8 mouse cellular contexts compared by ENCODE assay signal in genomic region chr2:130449021-130449793, GRCm38 (mm10). TPM values are rescaled to one million over a fixed set of nuclear protein-coding genes. Genes with fewer than 3 reads are reported as not detected.
DNase-seq lines count a peak whose midpoint lies in the region; ATAC-seq lines count a peak whose summit lies in the region.

No protein-coding gene starts in this region.

- peaks cover 12% of the 10 kb centered on the region for H3K36me3 ChIP-seq in megakaryocyte, embryonic 14.5 days (replicated peaks; ENCODE audit: low read length)
- H3K36me3 ChIP-seq in hindbrain, embryonic 10.5 days, result peaks cover 21% of the 10 kb centered on the region
- peaks cover 7% of the 10 kb centered on the region for H3K36me3 ChIP-seq in liver, embryonic 13.5 days
- peaks cover 3% of the 10 kb centered on the region; the same call in 1 of the 2 replicates for H3K36me3 ChIP-seq in stomach, embryonic 15.5 days

- peak overlapping the region; percentile 94; the same call in 1 of the 2 replicates for H3K27ac ChIP-seq in hindbrain, embryonic 10.5 days
- no peak overlapping the region for H3K27ac ChIP-seq in liver, embryonic 13.5 days
- no peak overlapping the region for H3K27ac ChIP-seq in stomach, embryonic 15.5 days

- H3K4me3 ChIP-seq in megakaryocyte, embryonic 14.5 days (replicated peaks), result peak overlapping the region; percentile 100
- H3K4me3 ChIP-seq in hindbrain, embryonic 10.5 days, result peak overlapping the region; percentile 94
- H3K4me3 ChIP-seq in liver, embryonic 13.5 days (replicated peaks), result peak overlapping the region; percentile 88
- H3K4me3 ChIP-seq in stomach, embryonic 15.5 days (replicated peaks), result peak overlapping the region; percentile 88

- peak; percentile 33 for DNase-seq in embryo, embryonic 10 days (ENCODE audit: low spot score)
- DNase-seq in hindbrain, embryonic 10.5 days (ENCODE audit: low spot score), result peak; percentile 35
- DNase-seq in liver, embryonic 13.5 days, result no peak
- no peak for DNase-seq in ovary, postnatal 14 days (ENCODE audit: low spot score)
- no peak for DNase-seq in cerebellum, postnatal 25 days

- H3K27me3 ChIP-seq in megakaryocyte, embryonic 14.5 days (replicated peaks), result no peaks in the 10 kb centered on the region
- peaks cover 26% of the 10 kb centered on the region for H3K27me3 ChIP-seq in hindbrain, embryonic 10.5 days (ENCODE audit: insufficient read depth, poor library complexity, severe bottlenecking)
- H3K27me3 ChIP-seq in liver, embryonic 13.5 days, result peaks cover 10% of the 10 kb centered on the region
- H3K27me3 ChIP-seq in stomach, embryonic 15.5 days (replicated peaks), result no peaks in the 10 kb centered on the region

- H3K9ac ChIP-seq in liver, embryonic 13.5 days, result peak overlapping the region; percentile 91
- H3K9ac ChIP-seq in stomach, embryonic 15.5 days, result no peak overlapping the region

- WGBS in hindbrain, embryonic 10.5 days, result 8% methylated on average over 17 of the region's 17 CpGs
- WGBS in liver, embryonic 13.5 days (ENCODE audit: insufficient replicate concordance), result 9% methylated on average over 17 of the region's 17 CpGs
- WGBS in stomach, embryonic 15.5 days, result 9% methylated on average over 17 of the region's 17 CpGs

- peak overlapping the region; percentile 94 for H3K4me2 ChIP-seq in liver, embryonic 13.5 days
- peak overlapping the region; percentile 93 for H3K4me2 ChIP-seq in stomach, embryonic 15.5 days

- no peak for ATAC-seq in megakaryocyte, adult 5-6 weeks (ENCODE audit: poor library complexity, severe bottlenecking)
- no peak for ATAC-seq in liver, embryonic 13.5 days (ENCODE audit: low read depth)
- no peak for ATAC-seq in stomach, embryonic 15.5 days (ENCODE audit: insufficient read depth, low FRiP score, low read depth)

- no peaks in the 10 kb centered on the region for H3K9me3 ChIP-seq in megakaryocyte, embryonic 14.5 days
- H3K9me3 ChIP-seq in hindbrain, embryonic 10.5 days, result no peaks in the 10 kb centered on the region
- H3K9me3 ChIP-seq in liver, embryonic 13.5 days (replicated peaks), result no peaks in the 10 kb centered on the region
- H3K9me3 ChIP-seq in stomach, embryonic 15.5 days, result no peaks in the 10 kb centered on the region

- peaks cover 42% of the 10 kb centered on the region for H3K4me1 ChIP-seq in megakaryocyte, embryonic 14.5 days
- H3K4me1 ChIP-seq in hindbrain, embryonic 10.5 days (replicated peaks), result peaks cover 38% of the 10 kb centered on the region
- H3K4me1 ChIP-seq in liver, embryonic 13.5 days (replicated peaks), result peaks cover 42% of the 10 kb centered on the region
- H3K4me1 ChIP-seq in stomach, embryonic 15.5 days, result peaks cover 11% of the 10 kb centered on the region; the same call in 1 of the 2 replicates

RNA-seq across cellular contexts. Expression of gene Ptpra, which starts 0.9 kb away (rescaled TPM):
- polyA plus RNA-seq in megakaryocyte, embryonic 14.5 days (2012; ENCODE audit: insufficient read depth, low replicate concordance), result 8.0 and 14.1 TPM in 2 replicates
- 59.3 and 60.3 TPM in 2 replicates for total RNA-seq in megakaryocyte, adult 5-6 weeks (2015)
- total RNA-seq in megakaryocyte, adult 5-6 weeks (2017), result 163 and 173 TPM in 2 replicates
- polyA plus RNA-seq in hindbrain, embryonic 10.5 days (2016; fragmentation: Nextera tagmentation; extraction: Ambion mirVana), result 86.7 TPM in 2 replicates
- polyA plus RNA-seq in liver, embryonic 13.5 days (2015; fragmentation: Nextera tagmentation; extraction: Ambion mirVana), result 29.9 and 34.8 TPM in 2 replicates
- 85.2 and 88.2 TPM in 2 replicates for polyA plus RNA-seq in stomach, embryonic 15.5 days (2015; fragmentation: Nextera tagmentation; extraction: Ambion mirVana)

RNA-seq across cellular contexts. Expression of gene Pced1a, which starts 24.7 kb away (rescaled TPM):
- polyA plus RNA-seq in megakaryocyte, embryonic 14.5 days (2012; ENCODE audit: insufficient read depth, low replicate concordance), result 19.1 and 25.2 TPM in 2 replicates
- total RNA-seq in megakaryocyte, adult 5-6 weeks (2015), result 6.1 and 6.7 TPM in 2 replicates
- 12.2 and 14.1 TPM in 2 replicates for total RNA-seq in megakaryocyte, adult 5-6 weeks (2017)
- polyA plus RNA-seq in hindbrain, embryonic 10.5 days (2016; fragmentation: Nextera tagmentation; extraction: Ambion mirVana), result 11.3 and 13.1 TPM in 2 replicates
- 3.5 and 3.8 TPM in 2 replicates for polyA plus RNA-seq in liver, embryonic 13.5 days (2015; fragmentation: Nextera tagmentation; extraction: Ambion mirVana)
- polyA plus RNA-seq in stomach, embryonic 15.5 days (2015; fragmentation: Nextera tagmentation; extraction: Ambion mirVana), result 11.1 and 14.0 TPM in 2 replicates

RNA-seq across cellular contexts. Expression of gene Vps16, which starts 25.1 kb away (rescaled TPM):
- 8.9 TPM in 1 of 2 replicates, not detected in the other for polyA plus RNA-seq in megakaryocyte, embryonic 14.5 days (2012; ENCODE audit: insufficient read depth, low replicate concordance)
- total RNA-seq in megakaryocyte, adult 5-6 weeks (2015), result 74.6 and 102 TPM in 2 replicates
- total RNA-seq in megakaryocyte, adult 5-6 weeks (2017), result 96.7 and 99.6 TPM in 2 replicates
- polyA plus RNA-seq in hindbrain, embryonic 10.5 days (2016; fragmentation: Nextera tagmentation; extraction: Ambion mirVana), result 120 TPM in 2 replicates
- 46.0 and 47.3 TPM in 2 replicates for polyA plus RNA-seq in liver, embryonic 13.5 days (2015; fragmentation: Nextera tagmentation; extraction: Ambion mirVana)
- polyA plus RNA-seq in stomach, embryonic 15.5 days (2015; fragmentation: Nextera tagmentation; extraction: Ambion mirVana), result 78.8 and 88.6 TPM in 2 replicates

RNA-seq across cellular contexts. Expression of gene Tmem239, which starts 42.9 kb away (rescaled TPM):
- not detected in 2 replicates for polyA plus RNA-seq in megakaryocyte, embryonic 14.5 days (2012; ENCODE audit: insufficient read depth, low replicate concordance)
- not detected in 2 replicates for total RNA-seq in megakaryocyte, adult 5-6 weeks (2015)
- total RNA-seq in megakaryocyte, adult 5-6 weeks (2017), result not detected in 2 replicates
- polyA plus RNA-seq in hindbrain, embryonic 10.5 days (2016; fragmentation: Nextera tagmentation; extraction: Ambion mirVana), result not detected in 2 replicates
- not detected in 2 replicates for polyA plus RNA-seq in liver, embryonic 13.5 days (2015; fragmentation: Nextera tagmentation; extraction: Ambion mirVana)
- polyA plus RNA-seq in stomach, embryonic 15.5 days (2015; fragmentation: Nextera tagmentation; extraction: Ambion mirVana), result 0.10 TPM in 1 of 2 replicates, not detected in the other

RNA-seq across cellular contexts. Expression of gene 1700020A23Rik, which starts 44.1 kb away (rescaled TPM):
- polyA plus RNA-seq in megakaryocyte, embryonic 14.5 days (2012; ENCODE audit: insufficient read depth, low replicate concordance), result not detected in 2 replicates
- total RNA-seq in megakaryocyte, adult 5-6 weeks (2015), result not detected in 2 replicates
- not detected in 2 replicates for total RNA-seq in megakaryocyte, adult 5-6 weeks (2017)
- polyA plus RNA-seq in hindbrain, embryonic 10.5 days (2016; fragmentation: Nextera tagmentation; extraction: Ambion mirVana), result 0.25 TPM in 1 of 2 replicates, not detected in the other
- polyA plus RNA-seq in liver, embryonic 13.5 days (2015; fragmentation: Nextera tagmentation; extraction: Ambion mirVana), result not detected in 2 replicates
- not detected in 2 replicates for polyA plus RNA-seq in stomach, embryonic 15.5 days (2015; fragmentation: Nextera tagmentation; extraction: Ambion mirVana)

Comparison
In these comparisons a context has a peak if more than half of its experiments do, and no peak if none do; other contexts are left out.
1. DNase-seq: peak in embryo, embryonic 10 days (single experiment) and hindbrain, embryonic 10.5 days (single experiment); none in liver, embryonic 13.5 days (single experiment), ovary, postnatal 14 days (single experiment) and cerebellum, postnatal 25 days (0 of 2).
2. Peak in every context shown above with its lines, with median percentiles within 50 percentile points of each other: H3K4me3 ChIP-seq.